Mouse (Mus musculus) bone marrow, adult 2 months (tissue): ENCODE data around the gene Plagl2.

Source experiments
- CTCF ChIP-seq: fragments of 200-500 bp; IDR thresholded peaks from 2 replicates; pipeline ENCODE4 v1.5.1; 2011; ENCODE audit warnings: low read length, control low read depth; ENCODE audit not compliant: control insufficient read depth, insufficient read depth
- POLR2A ChIP-seq: fragments of 200-500 bp; IDR thresholded peaks from 2 replicates; pipeline ENCODE4 v1.6.1; 2011; ENCODE audit warnings: low read depth, mild to moderate bottlenecking, control low read depth, low read length, borderline replicate concordance; ENCODE audit not compliant: control insufficient read depth

DNA sequence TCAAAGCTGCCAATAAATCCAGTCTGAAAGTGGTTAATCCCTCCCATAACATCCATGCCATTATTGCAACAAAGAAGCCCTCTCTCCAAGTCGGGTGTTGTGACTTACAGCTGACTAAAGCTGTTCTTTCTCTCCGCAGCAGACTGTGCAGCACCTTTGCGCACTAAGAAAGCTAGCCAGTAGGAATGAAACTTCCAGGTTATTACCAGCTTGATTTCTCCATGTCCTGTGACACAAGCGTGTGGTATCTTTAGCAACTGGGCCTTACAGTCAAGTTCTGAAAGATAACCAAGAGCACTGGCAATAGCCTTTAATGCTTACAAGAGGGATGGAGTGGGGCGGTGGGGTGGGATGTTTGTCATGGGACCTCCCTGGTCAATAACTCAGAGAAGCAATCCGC, 42.7 kb upstream of the Plagl2 start:
- TF ChIP-seq CTCF (no peak), POLR2A (no peak)
